Mouse (Mus musculus): ENCODE measurements around the gene Alpk1. TPM values are rescaled to one million over a fixed set of nuclear protein-coding genes. Genes with fewer than 3 reads are reported as not detected.
"Not testable (repeated sequence)": the region's sequence is repeated elsewhere in the genome, so short reads cannot be mapped to it uniquely, and the experiment has no call there.

Alpk1 gene
- total and polyA plus RNA-seq, 3 experiments = 1.2 to 9.2 (median 6.8) TPM

- peak; percentile 62 for DNase-seq
These were observed 10.1 kb upstream of the Alpk1 start for GRCm38 (mm10) chr3:127790234-127791055.

GRCm38 (mm10) chr3:127789500-127790191 lies 9.3 kb upstream of the Alpk1 start, which contains the start of gene Tifa:
Gene Tifa (plus strand): TSS chr3:127789805.
- peak; percentile 87 for DNase-seq

- no peak for DNase-seq
These were observed 8.6 kb upstream of the Alpk1 start for GRCm38 (mm10) chr3:127788919-127789318.

GRCm38 (mm10) chr3:127788038-127788437 lies 7.7 kb upstream of the Alpk1 start:
- peak; percentile 30 for DNase-seq

GRCm38 (mm10) chr3:127787032-127787431 lies 6.7 kb upstream of the Alpk1 start:
- DNase-seq = no peak

- DNase-seq = not testable (repeated sequence)
These were observed 3.4 kb upstream of the Alpk1 start for GRCm38 (mm10) chr3:127783680-127784079.

GRCm38 (mm10) chr3:127782921-127783320 lies 2.6 kb upstream of the Alpk1 start:
- no peak for DNase-seq

GRCm38 (mm10) chr3:127780921-127781320 lies 594 bp upstream of the Alpk1 start:
- no peak for DNase-seq

- no peak for DNase-seq
These were observed 11.2 kb downstream of the Alpk1 start for GRCm38 (mm10) chr3:127769146-127769545.

GRCm38 (mm10) chr3:127765971-127766370 lies 14.4 kb downstream of the Alpk1 start:
- DNase-seq = no peak

- no peak for DNase-seq
These were observed 15.8 kb downstream of the Alpk1 start for GRCm38 (mm10) chr3:127764541-127764940.

GRCm38 (mm10) chr3:127763076-127763612 lies 17.2 kb downstream of the Alpk1 start:
- peak; percentile 78 for DNase-seq

- no peak for DNase-seq
These were observed 17.9 kb downstream of the Alpk1 start for GRCm38 (mm10) chr3:127762403-127762802.

- DNase-seq = peak; percentile 32
These were observed 21.1 kb downstream of the Alpk1 start for GRCm38 (mm10) chr3:127759212-127759611.

- no peak for DNase-seq
These were observed 21.5 kb downstream of the Alpk1 start for GRCm38 (mm10) chr3:127758806-127759205.

GRCm38 (mm10) chr3:127757886-127758301 lies 22.4 kb downstream of the Alpk1 start:
- DNase-seq = no peak

GRCm38 (mm10) chr3:127756458-127756857 lies 23.9 kb downstream of the Alpk1 start:
- DNase-seq = no peak

GRCm38 (mm10) chr3:127749981-127750562 lies 30.3 kb downstream of the Alpk1 start:
- no peak for DNase-seq

GRCm38 (mm10) chr3:127749266-127749665 lies 31.1 kb downstream of the Alpk1 start:
- DNase-seq = no peak

- DNase-seq = no peak
These were observed 31.7 kb downstream of the Alpk1 start for GRCm38 (mm10) chr3:127748644-127749043.

GRCm38 (mm10) chr3:127745911-127746640 lies 34.3 kb downstream of the Alpk1 start:
- DNase-seq = no peak

- no peak for DNase-seq
These were observed 34.8 kb downstream of the Alpk1 start for GRCm38 (mm10) chr3:127745504-127745903.
